Mouse (Mus musculus) embryo, embryonic 9.5 days (tissue): ENCODE measurements around the gene Bphl.

Source experiments
- DNase-seq: peaks from one replicate; pipeline ENCODE4 v3.0.0-alpha.2; 2017; ENCODE audit errors: extremely low spot score

The Bphl gene

DNA sequence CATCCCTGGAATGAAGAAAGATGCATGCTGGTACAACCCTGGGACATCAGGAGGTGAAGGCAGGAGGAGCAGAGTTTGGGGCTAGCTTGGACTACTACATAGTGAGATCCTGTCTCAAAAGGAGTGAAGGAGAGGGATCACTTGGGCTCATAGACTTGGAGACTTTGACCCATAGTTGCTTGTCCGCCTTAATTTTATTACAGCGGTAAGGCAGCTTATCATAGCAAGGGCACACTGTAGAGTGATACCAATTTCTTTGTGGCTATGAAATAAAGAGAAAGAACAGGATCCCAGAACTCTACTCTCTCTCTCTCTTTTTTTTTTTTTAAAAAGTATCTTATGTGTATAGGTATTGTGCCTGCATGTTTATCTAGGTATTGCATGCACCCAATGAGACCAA, 83.1 kb downstream of the Bphl start:
- no peak for DNase-seq
